Mouse (Mus musculus) T-helper 2 cell (primary cell): Measurements from ENCODE around the gene Gde1.

Experiments used
- in situ Hi-C: fragments of 300-600 bp; cut with MboI, MseI; formaldehyde crosslinking; loops from one replicate; pipeline ENCODE4 v1.15.1; 2025; ENCODE audit warnings: high pct_unique_total_duplicates

Gde1 gene

DNA sequence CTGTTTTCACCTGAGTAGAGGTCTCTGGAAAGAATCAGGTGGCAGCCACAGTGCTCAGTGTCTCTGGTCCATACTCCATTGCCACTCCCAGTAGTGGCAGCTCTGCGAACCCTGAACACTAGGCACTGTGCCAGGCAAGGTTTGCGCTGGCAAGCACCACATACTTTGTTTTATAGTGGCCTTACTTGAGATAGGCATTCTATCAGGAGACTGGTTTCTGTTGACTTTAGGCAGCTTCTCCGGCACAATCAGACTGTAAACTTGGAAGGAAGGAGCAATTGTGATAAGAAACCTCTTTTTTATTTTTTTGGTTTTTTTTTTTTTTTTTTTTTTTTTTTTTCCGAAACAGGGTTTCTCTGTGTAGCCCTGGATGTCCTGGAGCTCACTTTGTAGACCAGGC, 2.4 kb upstream of the Gde1 start:
- in situ Hi-C loops = loop anchor here (10.0 kb wide), 1 partner anchor 583 kb away; the partner anchor contains the start of gene Arl6ip1

DNA sequence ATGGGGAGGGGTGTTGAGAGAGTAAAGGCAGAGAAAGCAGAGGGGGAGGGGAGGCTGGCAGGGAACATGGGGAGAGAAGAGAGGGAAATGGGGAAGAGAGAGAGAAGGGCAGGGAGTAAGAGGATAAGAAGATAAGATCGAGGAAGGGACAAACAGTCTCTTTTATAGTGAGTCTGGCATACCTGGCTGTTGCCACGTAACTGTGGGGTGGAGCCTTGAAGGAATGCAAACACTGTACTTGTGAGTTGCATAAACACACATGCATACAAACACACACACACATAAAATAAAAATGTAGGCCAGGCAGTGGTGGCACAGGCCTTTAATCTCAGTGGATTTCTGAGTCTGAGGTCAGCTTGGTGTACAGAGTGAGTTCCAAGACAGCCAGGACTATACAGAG, 1.6 kb upstream of the Gde1 start:
- in situ Hi-C loops = loop anchor here (10.0 kb wide), 1 partner anchor 582 kb away; the partner anchor contains the start of gene Arl6ip1

DNA sequence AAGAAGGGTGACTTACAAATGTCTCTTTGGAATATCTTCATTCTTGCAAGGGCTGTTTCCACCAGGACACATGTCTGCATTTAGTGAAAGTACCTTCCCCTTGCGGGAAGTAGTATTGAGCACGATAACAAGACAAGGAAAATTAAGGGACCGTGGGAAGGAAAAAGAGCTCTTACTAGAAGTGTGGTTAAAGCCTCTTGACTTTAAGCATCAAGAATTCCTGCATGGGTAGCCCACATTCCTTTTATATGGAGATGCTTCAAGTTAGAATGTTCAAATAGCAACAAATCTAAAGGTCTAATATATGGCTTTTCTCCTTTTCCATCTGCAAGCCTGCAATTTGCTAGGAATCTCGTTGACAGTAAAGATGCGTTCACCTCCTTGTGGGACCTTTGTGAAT, 910 bp upstream of the Gde1 start:
- in situ Hi-C loops = loop anchor here (10.0 kb wide), 1 partner anchor 582 kb away; the partner anchor contains the start of gene Arl6ip1

DNA sequence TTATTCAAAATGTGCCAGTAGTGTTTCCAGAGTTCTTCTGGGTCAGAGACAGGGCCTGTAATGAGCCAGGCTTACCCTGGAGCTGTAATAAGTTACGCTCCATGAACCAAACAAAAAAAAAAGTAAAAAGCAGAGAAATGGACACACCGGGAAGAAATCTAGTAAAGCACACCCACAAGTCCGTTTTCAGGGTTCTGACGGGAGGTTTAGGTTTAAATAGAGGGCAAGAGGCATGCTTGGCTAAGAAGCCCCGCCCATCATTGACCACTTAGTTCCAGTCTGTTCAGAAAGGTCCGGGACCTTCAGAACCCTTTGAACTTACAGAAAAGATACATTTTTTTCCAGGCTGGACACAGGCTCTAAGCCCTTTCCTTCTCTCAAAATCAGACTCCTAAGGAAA, 473 bp upstream of the Gde1 start:
- in situ Hi-C loops = loop anchor here (10.0 kb wide), 1 partner anchor 581 kb away; the partner anchor contains the start of gene Arl6ip1

DNA sequence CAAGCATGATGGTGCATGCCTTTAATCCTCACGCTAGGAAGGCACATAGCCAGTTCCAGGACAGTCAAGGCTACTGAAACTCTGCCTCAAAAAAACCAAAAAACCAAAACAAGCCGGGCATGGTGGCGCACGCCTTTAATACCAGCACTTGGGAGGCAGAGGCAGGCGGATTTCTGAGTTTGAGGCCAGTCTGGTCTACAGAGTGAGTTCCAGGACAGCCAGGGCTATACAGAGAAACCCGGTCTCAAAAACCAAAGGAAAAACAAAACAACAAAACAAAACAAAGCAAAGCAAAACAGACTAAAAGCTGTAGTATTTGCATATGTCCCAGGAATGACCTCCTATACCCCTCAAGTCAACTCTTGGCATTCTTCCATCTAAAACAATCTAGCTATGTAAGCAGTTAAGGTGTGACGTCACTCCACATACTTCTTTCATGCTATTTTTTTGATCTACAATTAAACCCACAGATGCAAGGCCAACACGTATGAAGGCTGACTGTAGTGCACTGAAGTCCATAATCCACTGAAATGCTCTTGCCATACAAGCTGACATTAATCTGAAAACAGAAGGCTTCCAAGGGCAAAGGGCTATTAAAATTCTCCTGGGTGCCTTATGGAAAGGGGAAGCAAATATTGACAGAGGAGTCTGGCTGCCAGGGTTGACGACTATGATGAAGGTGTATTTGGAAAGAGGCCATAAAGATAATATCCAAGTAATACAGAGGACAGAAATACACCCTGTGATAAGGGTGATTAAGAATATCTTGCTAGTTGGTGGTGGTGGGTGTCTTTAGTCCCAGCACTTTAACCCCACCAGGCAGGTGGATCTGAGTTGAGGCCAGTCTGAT, 1.4 kb downstream of the Gde1 start:
- in situ Hi-C loops = loop anchor here (10.0 kb wide), 1 partner anchor 579 kb away; the partner anchor contains the start of gene Arl6ip1

DNA sequence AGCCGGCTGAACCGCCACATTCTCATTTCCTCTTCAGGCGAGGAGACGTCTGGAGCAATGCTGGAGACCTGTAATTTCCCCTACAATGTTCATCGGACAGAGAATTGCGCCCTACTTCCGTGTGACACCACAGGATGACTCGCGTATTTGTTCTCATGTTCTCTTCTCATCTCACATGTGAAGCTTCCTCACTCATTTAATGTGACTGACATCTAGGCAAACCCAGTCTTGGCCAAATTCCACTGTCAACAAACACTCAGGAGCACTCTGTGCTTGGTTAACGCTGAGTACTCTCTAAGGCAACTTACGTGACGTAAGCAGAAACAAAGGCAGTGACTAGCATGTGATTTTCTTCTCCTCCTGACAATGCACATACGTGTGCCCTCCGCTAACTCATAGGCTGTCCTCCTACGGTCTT, 2.4 kb downstream of the Gde1 start:
- in situ Hi-C loops = loop anchor here (10.0 kb wide), 1 partner anchor 578 kb away; the partner anchor contains the start of gene Arl6ip1

DNA sequence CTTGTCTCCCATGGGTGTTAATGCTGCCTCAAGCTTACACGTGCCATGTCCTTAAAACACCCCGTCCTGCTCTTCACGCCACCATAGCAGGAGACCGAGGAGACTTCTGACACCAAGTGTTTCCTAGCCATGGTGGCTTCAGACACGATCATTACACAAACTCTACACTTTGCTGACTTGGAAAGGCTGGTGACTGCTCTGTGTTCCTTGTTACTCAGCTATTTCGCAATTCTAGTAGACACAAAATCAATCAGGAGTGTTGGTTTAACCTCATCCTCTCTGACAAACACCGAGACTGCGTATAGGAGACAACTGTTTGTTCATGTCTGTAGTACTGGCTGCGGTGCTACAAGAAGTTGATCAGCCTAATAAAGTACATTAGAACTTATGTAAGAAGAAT, 6.7 kb downstream of the Gde1 start:
- in situ Hi-C loops = loop anchor here (25.0 kb wide), 1 partner anchor 612 kb away; no protein-coding TSS in a partner anchor

DNA sequence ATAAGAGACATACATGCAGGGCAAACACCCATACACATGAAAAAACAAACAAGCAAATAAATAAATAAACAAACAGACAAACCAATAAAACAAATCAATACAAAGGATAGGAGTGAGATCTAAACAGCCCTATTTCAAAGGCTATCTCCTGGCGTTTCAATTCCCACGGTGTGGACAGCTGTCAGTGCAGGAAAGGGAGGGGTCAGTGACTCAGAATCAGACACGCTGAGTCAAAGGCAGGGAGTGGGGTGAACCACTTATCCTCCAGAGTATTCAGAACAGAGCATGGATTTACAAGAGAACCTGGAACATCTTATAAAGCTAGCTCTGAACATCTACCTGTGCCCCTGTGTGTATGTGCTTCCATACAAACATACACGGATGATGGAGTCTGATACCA, 8.4 kb downstream of the Gde1 start:
- in situ Hi-C loops = loop anchor here (25.0 kb wide), 1 partner anchor 610 kb away; no protein-coding TSS in a partner anchor

DNA sequence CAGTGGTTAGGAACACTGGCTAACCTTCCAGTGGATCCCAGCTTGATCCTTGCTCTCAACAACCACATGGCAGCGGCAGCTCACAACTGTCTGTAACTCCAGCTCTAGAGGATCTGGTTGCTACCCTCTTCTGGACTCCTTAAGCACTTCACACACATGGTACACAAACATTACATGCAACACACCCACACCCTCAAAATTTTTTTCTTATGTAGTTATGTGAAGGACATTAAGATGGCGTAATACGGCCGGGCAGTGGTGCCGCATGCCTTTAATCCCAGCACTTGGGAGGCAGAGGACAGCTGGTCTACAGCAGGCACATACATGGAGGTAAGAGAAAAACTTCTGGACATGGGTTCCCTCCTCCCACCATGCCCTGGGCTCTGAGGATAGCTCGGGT, 9.4 kb downstream of the Gde1 start:
- in situ Hi-C loops = loop anchor here (25.0 kb wide), 1 partner anchor 609 kb away; no protein-coding TSS in a partner anchor

DNA sequence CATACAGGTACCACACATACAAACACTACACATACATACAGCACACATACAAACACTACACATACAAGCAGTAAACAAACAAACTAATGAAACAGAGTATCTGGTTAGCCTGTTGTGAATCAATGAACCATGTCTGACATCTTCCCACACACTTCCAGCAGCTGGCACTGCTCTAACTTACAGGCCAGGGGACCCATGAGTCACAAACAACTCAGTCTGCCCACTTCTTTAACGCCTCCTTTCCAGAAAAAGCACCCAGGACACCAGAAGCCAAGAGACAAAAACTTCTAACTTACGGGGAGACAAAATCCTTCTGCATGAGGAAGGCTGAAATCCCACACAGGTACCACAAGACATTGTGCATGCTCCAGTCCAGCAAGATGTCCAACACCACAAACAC, 14.3 kb downstream of the Gde1 start:
- in situ Hi-C loops = loop anchor here (25.0 kb wide), 1 partner anchor 604 kb away; no protein-coding TSS in a partner anchor

DNA sequence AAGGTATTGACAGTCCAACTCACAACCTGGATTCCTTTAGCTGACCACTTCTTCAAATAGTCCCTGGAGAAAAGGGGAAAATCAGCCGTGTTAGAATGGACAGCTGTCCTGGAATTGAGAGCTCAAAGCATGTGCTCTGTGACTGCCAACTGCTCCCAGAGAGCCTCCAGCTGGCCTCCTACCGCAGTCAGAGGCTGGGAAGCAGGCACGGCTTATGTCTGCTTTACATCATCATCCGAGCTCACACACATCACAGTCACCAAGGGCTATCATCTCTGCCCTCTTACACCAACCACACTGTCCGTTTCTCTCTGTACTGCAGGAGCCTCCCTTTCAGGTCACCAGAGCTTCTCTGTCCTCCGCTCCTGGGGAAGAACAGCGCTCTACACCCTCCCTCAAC, 16.5 kb downstream of the Gde1 start:
- in situ Hi-C loops = loop anchor here (25.0 kb wide), 1 partner anchor 602 kb away; no protein-coding TSS in a partner anchor

DNA sequence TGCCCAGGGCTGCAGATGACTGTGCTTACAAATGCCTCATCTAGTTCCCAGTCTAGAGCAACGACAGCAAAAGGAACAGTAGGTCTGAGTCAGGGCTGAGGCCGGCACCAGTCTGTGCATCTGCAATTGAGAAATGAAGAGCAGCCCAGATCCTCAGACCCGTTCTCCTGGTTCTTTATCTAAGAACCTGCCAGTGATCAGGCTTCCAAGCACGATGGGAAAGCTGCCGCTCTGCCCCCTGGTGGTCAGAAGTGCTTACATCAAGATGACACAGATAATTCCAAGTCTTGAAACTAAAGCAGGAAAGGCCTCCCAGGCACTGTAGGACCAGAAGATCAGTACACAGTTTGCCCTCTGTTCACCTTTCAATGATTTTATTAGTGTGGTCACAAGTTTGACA, 17.4 kb downstream of the Gde1 start:
- in situ Hi-C loops = loop anchor here (25.0 kb wide), 1 partner anchor 601 kb away; no protein-coding TSS in a partner anchor

DNA sequence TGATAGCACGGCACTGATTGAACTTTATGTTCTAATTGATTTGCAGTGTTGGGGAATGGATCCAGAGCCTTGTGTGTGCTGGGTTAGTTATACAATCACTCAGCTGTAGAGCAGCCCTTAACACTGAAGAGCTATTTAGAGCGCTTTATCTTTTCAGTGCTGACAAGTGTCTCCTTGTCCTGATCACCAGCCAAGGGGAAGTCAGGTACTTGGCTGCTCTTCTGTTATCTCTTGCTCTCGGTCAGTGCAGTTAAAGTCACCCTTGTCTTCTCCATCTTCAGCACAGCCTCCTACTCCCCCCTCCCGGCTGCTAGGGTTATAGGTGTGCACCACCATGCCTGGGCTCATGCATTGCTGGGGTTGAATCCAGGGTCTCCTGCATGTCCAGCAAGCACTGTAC, 28.8 kb downstream of the Gde1 start:
- in situ Hi-C loops = loop anchor here (25.0 kb wide), 1 partner anchor 590 kb away; no protein-coding TSS in a partner anchor

DNA sequence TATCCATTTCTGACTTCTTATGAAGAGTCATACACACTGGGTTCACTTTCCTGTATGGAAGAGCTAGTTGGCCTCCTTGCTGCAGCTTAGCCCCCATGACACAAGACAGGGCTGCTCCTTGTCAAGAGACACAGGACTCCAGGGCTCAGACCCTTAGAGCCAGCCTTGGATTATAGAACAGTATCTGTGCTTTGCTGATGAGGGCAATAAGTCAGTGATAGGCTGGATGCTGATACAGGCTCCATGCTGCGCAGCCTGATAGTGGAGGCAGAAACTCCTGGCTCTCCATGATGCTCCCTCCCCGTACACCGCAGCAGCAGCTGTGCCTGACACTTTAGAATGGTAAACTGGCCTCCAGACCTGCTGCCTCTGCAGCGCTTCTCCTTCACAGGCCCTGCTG, 35.4 kb downstream of the Gde1 start:
- in situ Hi-C loops = no loop called here

DNA sequence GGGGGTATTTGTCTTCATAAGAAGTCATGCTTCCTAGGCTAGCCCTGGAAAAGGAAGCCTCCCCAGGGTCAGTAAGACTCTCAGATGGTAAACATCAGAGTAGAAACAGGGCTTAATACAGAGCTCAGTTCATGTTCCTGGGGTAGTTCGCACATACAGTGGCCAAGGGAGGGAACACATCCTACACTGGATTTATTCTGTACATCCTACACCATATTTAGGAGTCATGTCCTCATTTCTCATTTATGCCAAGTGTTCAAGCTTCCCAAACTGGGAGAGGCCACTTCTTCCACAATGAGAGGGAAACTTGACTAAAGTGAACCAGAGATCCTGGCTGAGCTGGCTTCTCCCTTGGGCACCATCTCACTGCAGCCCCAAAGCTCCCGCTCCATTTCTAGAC, 37.8 kb downstream of the Gde1 start:
- in situ Hi-C loops = loop anchor here (10.0 kb wide), 1 partner anchor 1063 kb away; no protein-coding TSS in a partner anchor

DNA sequence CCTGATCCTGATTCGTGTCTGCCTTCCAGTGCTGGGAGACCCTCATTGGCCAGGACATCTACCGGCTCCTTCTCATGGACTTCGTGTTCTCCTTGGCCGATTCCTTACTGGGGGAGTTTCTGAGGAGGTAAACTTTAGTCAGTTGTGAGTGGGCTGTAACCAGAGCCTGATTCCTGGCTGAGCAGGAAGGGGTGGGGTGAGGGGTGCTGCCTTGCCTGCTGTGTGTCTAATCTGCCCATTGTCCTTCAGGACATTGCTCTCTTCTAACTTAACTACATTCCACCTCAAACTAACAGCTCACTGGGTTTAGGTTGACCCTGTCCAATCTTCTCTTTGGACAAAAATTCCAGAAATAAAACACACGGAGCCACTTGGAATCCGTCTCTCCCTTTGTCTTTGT, 48.8 kb downstream of the Gde1 start:
- in situ Hi-C loops = no loop called here

DNA sequence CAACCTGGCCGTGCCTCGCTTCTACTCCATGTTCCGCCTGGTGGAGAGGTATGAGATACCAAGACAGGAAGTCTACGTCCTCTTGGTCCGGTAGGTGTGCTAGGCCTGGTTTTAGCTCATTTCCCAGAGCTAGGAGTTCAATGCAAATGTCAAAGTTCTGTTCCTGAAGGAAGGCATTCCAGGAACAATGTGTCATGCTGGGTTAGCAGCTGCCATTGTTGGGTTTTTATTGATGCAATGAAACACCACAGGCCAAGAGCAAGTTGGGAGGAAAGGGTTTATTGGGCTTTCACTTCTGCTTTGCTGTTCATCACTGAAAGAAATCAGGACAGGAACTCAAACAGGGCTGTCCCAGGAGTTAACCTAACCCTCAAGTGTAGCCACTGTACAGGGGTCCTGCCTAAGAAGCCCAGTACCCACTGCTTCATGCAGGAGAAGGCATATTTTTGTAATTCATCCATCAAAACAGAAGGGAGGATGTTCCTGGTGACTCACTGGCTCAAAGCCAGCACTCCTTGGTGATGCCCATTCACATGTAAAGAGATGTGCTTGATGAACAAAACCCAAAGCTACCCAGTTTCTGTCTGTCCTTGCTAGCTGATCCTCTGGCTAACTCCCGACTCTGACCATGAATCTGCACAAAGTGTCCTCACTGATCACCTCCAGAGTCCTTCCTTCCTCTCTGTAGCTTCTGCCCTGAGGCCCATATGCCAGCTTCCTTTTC, 52.8 kb downstream of the Gde1 start:
- in situ Hi-C loops = no loop called here

DNA sequence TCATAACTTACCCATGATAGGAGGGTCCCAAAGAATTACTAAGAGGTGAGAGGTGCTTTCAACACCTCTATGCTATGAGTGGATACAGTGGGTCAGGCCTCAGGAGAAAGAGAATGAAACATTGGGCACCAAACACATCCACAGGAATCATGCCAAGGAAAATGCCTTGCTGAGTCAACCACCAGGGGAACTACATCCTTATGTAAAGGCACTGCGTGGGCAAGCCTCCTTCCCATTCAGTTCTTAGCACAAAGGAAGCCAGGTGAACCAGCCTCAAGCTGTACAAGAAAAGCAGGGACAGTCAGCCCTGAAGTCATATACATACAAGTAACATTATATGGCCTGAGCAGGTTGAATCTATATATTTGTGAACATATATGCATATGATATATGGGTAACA, 54.7 kb downstream of the Gde1 start:
- in situ Hi-C loops = no loop called here

DNA sequence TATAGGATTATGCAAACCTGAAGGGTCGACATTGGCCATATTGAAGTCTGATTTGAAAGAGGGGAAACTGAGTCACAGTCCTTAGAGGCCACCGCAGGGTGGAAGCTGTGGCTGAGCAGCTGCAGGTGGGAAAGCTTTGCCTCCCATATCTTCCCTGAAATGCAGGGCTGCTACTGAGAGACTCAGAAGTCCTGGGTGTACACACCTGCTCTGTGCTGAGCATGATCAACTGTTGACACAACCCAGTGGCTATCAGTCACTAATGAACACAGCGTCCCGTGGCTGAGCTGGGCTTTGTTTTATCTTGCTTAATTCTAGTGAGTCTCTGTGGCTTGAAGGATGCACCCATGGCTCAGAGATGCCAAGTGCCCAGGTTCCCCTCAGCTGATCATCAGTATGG, 55.5 kb downstream of the Gde1 start:
- in situ Hi-C loops = no loop called here

DNA sequence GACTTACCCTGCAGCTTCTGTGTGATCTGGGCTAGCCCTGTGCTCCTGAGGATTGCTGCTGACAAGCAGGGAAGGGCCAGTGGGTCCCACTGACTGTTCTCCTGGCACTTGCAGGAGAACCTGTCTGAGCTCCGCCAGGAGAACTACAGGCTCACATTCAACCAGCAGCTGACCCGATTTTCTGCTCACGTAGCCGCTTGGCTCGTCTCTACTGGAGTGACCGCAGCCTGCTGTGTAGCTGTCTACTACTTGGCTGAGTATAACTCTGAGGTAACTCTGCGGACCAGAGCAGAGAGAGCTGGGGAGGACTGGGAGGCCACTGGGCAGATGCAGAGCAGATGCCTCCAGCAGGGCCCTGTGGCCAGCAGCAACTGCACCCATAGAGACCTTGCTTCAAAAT, 56.2 kb downstream of the Gde1 start:
- in situ Hi-C loops = loop anchor here (10.0 kb wide), 1 partner anchor 225 kb away; no protein-coding TSS in a partner anchor

DNA sequence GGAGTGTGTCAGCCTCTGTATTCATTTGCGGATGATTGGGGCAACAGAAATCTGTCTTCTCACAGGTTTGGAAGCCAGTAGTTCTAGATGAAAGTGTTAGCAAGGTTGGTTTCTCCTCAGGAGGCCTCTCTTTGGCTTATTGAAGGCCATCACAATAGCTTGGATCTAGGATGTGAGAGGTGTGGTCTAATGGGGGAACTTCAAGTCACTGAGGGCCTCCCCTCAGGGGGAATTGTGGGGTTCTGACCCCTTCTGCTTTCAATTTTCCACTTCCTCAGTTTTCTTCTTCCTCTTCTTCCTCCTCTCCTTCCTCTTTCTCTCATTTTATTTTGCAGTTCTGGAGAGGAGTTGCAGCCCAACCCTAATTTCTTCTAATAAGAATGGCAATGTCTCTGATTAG, 59.3 kb downstream of the Gde1 start:
- in situ Hi-C loops = loop anchor here (10.0 kb wide), 1 partner anchor 221 kb away; no protein-coding TSS in a partner anchor
